Mouse (Mus musculus) megakaryocyte, embryonic 14.5 days (primary cell): ENCODE results near the gene Gna15.

Source experiments
- FLI1 ChIP-seq: IDR thresholded peaks from 2 replicates; pipeline ENCODE4 v1.6.1; 2012; ENCODE audit warnings: low read length, inconsistent platforms, mixed read lengths
- GATA1 ChIP-seq: IDR thresholded peaks from 3 replicates; pipeline ENCODE4 v1.6.1; 2012; ENCODE audit warnings: mixed read lengths, low read length, inconsistent platforms, borderline replicate concordance

DNA sequence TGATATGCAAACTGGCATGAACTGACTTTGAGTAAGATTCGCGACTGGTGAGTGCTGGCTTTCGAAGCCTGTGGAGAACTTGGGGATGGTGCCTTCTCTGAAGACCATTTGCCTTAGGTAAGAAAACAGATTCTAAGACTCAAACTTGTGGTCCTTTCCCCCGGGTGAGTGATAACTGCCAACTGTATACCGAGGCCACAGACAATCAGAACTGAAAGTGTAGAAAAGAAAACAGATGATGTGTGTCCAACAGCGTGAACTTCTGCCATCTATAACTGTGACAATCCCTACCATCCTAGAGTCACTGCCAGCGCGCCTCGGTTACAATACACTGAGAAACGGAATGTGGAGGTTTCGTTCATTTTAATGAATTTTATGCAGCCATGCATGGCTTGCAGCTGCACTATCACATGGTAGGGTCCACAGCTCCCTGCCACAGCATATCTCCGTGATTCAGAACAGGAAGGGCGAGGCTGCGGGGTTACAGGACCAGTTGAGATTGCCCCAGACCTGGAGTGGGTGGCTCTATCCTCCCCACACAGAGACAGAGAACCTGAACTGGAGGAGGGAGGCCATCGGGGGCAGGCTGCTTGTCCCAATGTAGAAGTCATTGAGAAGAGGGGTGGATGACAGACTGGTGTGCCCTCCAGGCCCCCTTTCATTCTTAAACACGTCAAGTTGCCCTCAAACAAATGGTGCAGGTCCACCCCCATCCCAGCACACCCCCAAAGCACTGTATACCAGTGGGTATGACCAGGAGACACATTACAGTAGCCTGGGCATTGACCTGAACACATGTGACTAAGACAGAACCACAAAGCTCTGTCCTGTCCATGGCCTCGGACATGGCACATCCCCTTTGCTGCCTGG lies 26.4 kb downstream of the Gna15 start:
- TF ChIP-seq GATA1 (no peak), FLI1 (no peak)
